Mouse (Mus musculus) skeletal muscle tissue, postnatal 0 days (tissue): ENCODE data around the gene Kif1c. TPM values are rescaled to one million over a fixed set of nuclear protein-coding genes. Genes with fewer than 3 reads are reported as not detected.

Source experiments
- microRNA-seq, 2 experiments: library from miRNA; unstranded; fragments of <30 nt; microRNA quantifications; one replicate each; pipeline ENCODE4; 2016
- polyA plus RNA-seq: library from polyadenylated mRNA; unstranded; fragments of >200 nt; fragmentation: Nextera tagmentation; extraction: Ambion mirVana; gene quantifications from 2 replicates; pipeline ENCODE4 v1.2.1, GENCODE M21; 2015

The Kif1c gene
- 4.0 and 4.5 TPM in 2 replicates for polyA plus RNA-seq

GRCm38 (mm10) chr11:70699722-70700556 lies at the start of gene Kif1c, which contains the start of gene Inca1:
Gene Kif1c (plus strand): TSS chr11:70700548.
Gene Inca1 (minus strand): TSS chr11:70700155.

GRCm38 (mm10) chr11:70654198-70654922 lies 46.0 kb upstream of the Kif1c start, which contains the start of gene Pfn1:
Gene Pfn1 (minus strand): TSS chr11:70654644.

GRCm38 (mm10) chr11:70656964-70657363 lies 43.4 kb upstream of the Kif1c start, which contains the start of gene Eno3:
Gene Eno3 (plus strand): TSS chr11:70657202.

GRCm38 (mm10) chr11:70668771-70669505 lies 31.4 kb upstream of the Kif1c start, which contains the start of gene Spag7:
Gene Spag7 (minus strand): TSS chr11:70669416.

DNA sequence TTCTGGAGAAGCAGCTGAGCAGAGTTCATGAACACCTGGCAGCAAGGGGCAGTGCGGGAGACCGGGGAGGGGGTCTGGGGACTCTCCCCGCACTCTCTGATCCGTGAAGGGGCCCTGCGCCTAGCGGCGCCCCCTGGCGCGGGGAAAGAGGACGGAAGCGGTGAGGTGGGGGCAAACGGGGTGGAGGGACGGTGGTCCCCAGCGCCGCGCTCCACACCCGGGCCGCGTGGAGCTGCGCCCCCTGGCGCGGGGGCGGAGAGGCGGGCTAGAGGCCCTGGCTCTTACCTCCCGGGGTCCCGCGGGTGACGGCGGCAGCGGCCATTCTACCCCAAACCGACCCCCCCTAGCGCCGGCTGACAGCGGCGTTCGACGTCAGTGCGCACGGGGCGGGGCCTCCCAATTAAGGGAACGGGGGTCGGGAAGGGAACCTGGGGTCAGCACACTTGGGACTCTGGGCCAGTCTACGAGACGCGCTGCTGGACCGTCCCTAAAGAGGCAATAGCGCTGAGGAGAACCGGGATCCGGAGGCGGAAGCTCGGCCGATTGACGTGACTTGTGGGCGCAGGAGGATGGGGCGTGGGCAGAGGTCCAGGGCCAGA lies 12.6 kb upstream of the Kif1c start, which contains the start of gene Camta2:
Gene Camta2 (minus strand): TSS at position 505 of the 599 bp plus-strand sequence.

DNA sequence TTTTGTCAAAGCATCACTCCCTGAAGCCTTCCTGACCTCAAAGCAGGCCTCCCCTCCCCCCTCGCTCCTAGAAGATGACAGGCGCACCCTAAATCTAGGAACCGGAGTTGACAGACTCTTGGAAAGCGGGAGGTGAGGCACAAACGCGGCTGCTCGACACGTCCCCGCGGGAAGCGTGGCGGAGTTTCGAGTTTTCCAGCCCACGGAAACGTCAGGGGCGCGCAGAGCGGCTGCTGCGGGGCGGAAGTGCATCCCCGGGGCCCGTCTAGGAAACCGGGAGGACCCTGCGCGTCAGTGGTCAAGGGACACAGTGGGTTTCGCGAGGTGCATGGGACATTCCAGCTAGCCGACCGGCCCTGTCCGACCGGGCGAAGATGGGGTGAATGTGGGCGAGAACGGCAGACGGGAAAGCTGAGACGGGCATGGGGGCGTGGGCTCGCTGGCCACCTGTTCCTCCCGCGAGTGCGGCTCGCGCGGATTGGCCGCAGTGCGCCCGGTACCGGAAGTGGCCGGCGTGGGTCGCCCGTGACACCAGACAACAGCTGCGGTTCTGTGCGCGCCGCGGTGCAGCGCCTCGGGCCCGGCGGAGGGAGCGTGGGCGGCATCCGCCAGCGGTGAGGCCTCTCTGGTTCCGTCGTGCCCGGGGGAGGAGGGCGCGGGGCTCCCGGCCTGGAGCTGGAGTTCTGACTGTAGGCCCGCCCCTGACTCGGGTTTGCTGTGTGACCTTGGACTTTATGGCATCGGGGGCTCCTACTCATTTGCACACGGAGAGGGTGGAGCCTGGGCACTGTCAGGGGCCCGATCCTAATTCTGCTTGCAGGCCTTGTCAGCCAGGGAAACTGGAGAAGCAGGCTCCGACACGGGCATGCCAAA lies 63.8 kb downstream of the Kif1c start, which contains the start of gene Zfp3:
Gene Zfp3 (plus strand): TSS at position 274 of the 873 bp plus-strand sequence.

Small RNA genes lying within 50 kb of the gene (microRNA-seq; reads per million reads assigned to microRNA genes)
- gene Gm22760 (0 reads per million in 2 experiments), gene Mir6925 (0 to 0.42 reads per million in 2 experiments)

Other genes starting within 250 kb of the Kif1c start
- gene Med11, start 248.6 kb upstream of the Kif1c start, polyA plus RNA-seq = 13.6 and 16.3 TPM in 2 replicates
- 0.30 and 0.38 TPM in 2 replicates for gene Zmynd15, start 241.1 kb upstream of the Kif1c start, polyA plus RNA-seq
- gene Cxcl16, start 240.6 kb upstream of the Kif1c start, polyA plus RNA-seq = 2.9 and 3.2 TPM in 2 replicates
- gene Tm4sf5, start 195.3 kb upstream of the Kif1c start, polyA plus RNA-seq = not detected in 2 replicates
- gene Vmo1, start 185.9 kb upstream of the Kif1c start, polyA plus RNA-seq = 0.31 and 0.34 TPM in 2 replicates
- gene Gltpd2, start 181.4 kb upstream of the Kif1c start, polyA plus RNA-seq = 0.15 and 0.44 TPM in 2 replicates
- 671 and 694 TPM in 2 replicates for gene Psmb6, start 175.2 kb upstream of the Kif1c start, polyA plus RNA-seq
- gene Gm40193, start 167.6 kb upstream of the Kif1c start, polyA plus RNA-seq = not detected in 2 replicates
- gene Pld2, start 160.5 kb upstream of the Kif1c start, polyA plus RNA-seq = 8.9 and 9.1 TPM in 2 replicates
- 7.8 and 8.1 TPM in 2 replicates for gene Mink1, start 137.7 kb upstream of the Kif1c start, polyA plus RNA-seq
- gene 4930544D05Rik, start 84.7 kb upstream of the Kif1c start, polyA plus RNA-seq = 0.22 and 0.44 TPM in 2 replicates
- gene Chrne, start 81.3 kb upstream of the Kif1c start, polyA plus RNA-seq = 2.9 and 3.8 TPM in 2 replicates
- gene Gp1ba, start 61.4 kb upstream of the Kif1c start, polyA plus RNA-seq = 0.21 and 0.37 TPM in 2 replicates
- 69.4 and 70.9 TPM in 2 replicates for gene Rnf167, start 53.3 kb upstream of the Kif1c start, polyA plus RNA-seq
- 302 and 335 TPM in 2 replicates for gene Slc25a11, start 53.1 kb upstream of the Kif1c start, polyA plus RNA-seq
- gene Pfn1, start 45.9 kb upstream of the Kif1c start, polyA plus RNA-seq = 813 and 1,027 TPM in 2 replicates
- 4,370 and 4,803 TPM in 2 replicates for gene Eno3, start 43.3 kb upstream of the Kif1c start, polyA plus RNA-seq
- 197 and 208 TPM in 2 replicates for gene Spag7, start 31.1 kb upstream of the Kif1c start, polyA plus RNA-seq
- gene Camta2, start 12.4 kb upstream of the Kif1c start, polyA plus RNA-seq = 8.7 and 9.3 TPM in 2 replicates
- 3.9 and 6.0 TPM in 2 replicates for gene Inca1, start 393 bp upstream of the Kif1c start, polyA plus RNA-seq
- 10.5 and 11.4 TPM in 2 replicates for gene Zfp3, start 63.7 kb downstream of the Kif1c start, polyA plus RNA-seq
- 0.45 and 0.52 TPM in 2 replicates for gene Scimp, start 112.0 kb downstream of the Kif1c start, polyA plus RNA-seq
- gene Rabep1, start 144.2 kb downstream of the Kif1c start, polyA plus RNA-seq = 27.2 and 28.6 TPM in 2 replicates